Mouse (Mus musculus) spleen, postnatal 4 days (tissue): ENCODE results near the gene Vmn1r67.

ENCODE experiments used
- DNase-seq, 2 experiments: peaks; one replicate each; pipeline ENCODE4 v3.0.0; 2022; ENCODE audit warnings: low spot score in 2 of 2

The Vmn1r67 gene

GRCm38 (mm10) chr7:10443031-10443430 is at the start of gene Vmn1r67:
TSS of gene Vmn1r67 (plus strand) at chr7:10443331.
- no peak for DNase-seq

- no peak for DNase-seq
Measured at GRCm38 (mm10) chr7:10458166-10458565, 15.0 kb downstream of the Vmn1r67 start.

- DNase-seq = no peak
Measured at GRCm38 (mm10) chr7:10479813-10480212, 36.7 kb downstream of the Vmn1r67 start.

GRCm38 (mm10) chr7:10480588-10481233 is 37.6 kb downstream of the Vmn1r67 start:
- DNase-seq = no peak

- peak; percentile 36 to 67 for DNase-seq
Measured at GRCm38 (mm10) chr7:10494786-10495521, 51.8 kb downstream of the Vmn1r67 start, which contains the start of gene Zik1. TSS of gene Zik1 (minus strand) at chr7:10495394.

- DNase-seq = no peak
Measured at GRCm38 (mm10) chr7:10495578-10495977, 52.4 kb downstream of the Vmn1r67 start.
